Mouse (Mus musculus) midbrain, embryonic 10.5 days (tissue): Measurements from ENCODE around the gene Cep72. TPM values are rescaled to one million over a fixed set of nuclear protein-coding genes. Genes with fewer than 3 reads are reported as not detected.
"Not testable (repeated sequence)": the region's sequence is repeated elsewhere in the genome, so short reads cannot be mapped to it uniquely, and the experiment has no call there.

Source experiments
- DNase-seq: peaks from one replicate; pipeline ENCODE4 v3.0.0-alpha.2; 2017; ENCODE audit warnings: low spot score
- H3K27ac ChIP-seq: fragments of 300-500 bp; sonication (generic); replicated peaks from 2 replicates; pipeline ENCODE4 v1.5.1; 2016; ENCODE audit warnings: mild to moderate bottlenecking
- H3K27me3 ChIP-seq: fragments of 300-500 bp; sonication (generic); 2 replicates; pipeline ENCODE4 v1.6.1; 2016; ENCODE audit warnings: low read depth, mild to moderate bottlenecking; ENCODE audit not compliant: poor library complexity, severe bottlenecking
- H3K36me3 ChIP-seq: fragments of 300-500 bp; sonication (generic); 2 replicates; pipeline ENCODE4 v1.6.1; 2016; ENCODE audit warnings: mild to moderate bottlenecking, moderate library complexity
- H3K4me1 ChIP-seq: fragments of 300-500 bp; sonication (generic); 2 replicates; pipeline ENCODE4 v1.6.1; 2016
- H3K4me3 ChIP-seq: fragments of 300-500 bp; sonication (generic); 2 replicates; pipeline ENCODE4 v1.5.1; 2016; ENCODE audit warnings: mild to moderate bottlenecking, moderate library complexity
- H3K9me3 ChIP-seq: fragments of 300-500 bp; sonication (generic); replicated peaks from 2 replicates; pipeline ENCODE4 v1.6.1; 2016; ENCODE audit warnings: mild to moderate bottlenecking
- WGBS: fragments of 180-500 bp; shearing (Covaris S2); methylation state at CpG from one replicate; pipeline ENCODE4 v1.1.7; 2016; 5-methylcytosine and 5-hydroxymethylcytosine counted together
- polyA plus RNA-seq: library from polyadenylated mRNA; unstranded; fragments of >200 nt; fragmentation: Nextera tagmentation; extraction: Ambion mirVana; gene quantifications from 2 replicates; pipeline ENCODE4 v1.2.1, GENCODE M21; 2016

Cep72 gene
- 22.5 and 25.6 TPM in 2 replicates for polyA plus RNA-seq

DNA sequence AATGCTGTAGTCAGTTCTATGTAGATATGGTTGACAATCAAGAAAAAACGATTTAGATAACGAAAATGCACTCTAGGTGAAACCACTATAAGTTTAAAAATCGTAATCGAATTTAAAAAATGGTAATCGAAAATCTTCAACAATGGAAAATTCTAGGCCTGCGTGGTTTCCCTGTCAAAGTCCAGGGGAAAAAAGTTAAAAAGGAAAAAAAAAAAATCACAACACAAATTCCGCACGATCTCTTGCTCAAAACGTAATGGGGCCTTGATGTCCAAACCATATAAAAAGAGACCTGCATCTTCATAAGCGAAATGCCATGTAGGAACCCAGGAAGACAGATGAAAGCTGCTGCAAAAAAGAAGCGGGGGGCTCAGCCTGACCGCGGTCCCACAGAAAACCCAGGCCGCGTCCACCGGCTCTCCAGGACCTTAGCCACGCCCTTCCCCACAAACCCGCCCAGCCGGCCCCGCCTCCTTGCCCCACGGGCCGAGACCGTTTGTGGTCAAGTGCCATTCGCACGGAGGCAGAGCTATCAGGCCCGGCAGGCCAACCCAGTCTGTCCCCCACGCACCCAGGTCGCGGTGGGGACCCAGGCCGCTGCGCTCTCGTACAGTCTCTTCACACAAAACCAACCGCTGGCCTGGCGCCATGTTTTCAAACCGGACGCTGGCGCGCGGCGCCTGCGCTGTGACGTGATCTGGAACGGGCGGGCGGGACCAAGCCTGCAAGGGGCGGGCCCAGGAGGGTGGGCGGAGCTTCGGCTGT is at the start of gene Cep72:
Gene Cep72 (minus strand): TSS at position 687 of the 765 bp plus-strand sequence.
- H3K27me3 ChIP-seq: no peaks in the 10 kb centered on the region
- peaks cover 16% of the 10 kb centered on the region for H3K36me3 ChIP-seq
- peak; percentile 96 for DNase-seq
- peak within 1 kb of the TSS; percentile 75 for H3K4me3 ChIP-seq
- peaks cover 8% of the 10 kb centered on the region for H3K4me1 ChIP-seq
- H3K9me3 ChIP-seq: no peaks in the 10 kb centered on the region
- 4% methylated on average over 48 of the region's 48 CpGs for WGBS
- peak within 1 kb of the TSS; percentile 97 for H3K27ac ChIP-seq

DNA sequence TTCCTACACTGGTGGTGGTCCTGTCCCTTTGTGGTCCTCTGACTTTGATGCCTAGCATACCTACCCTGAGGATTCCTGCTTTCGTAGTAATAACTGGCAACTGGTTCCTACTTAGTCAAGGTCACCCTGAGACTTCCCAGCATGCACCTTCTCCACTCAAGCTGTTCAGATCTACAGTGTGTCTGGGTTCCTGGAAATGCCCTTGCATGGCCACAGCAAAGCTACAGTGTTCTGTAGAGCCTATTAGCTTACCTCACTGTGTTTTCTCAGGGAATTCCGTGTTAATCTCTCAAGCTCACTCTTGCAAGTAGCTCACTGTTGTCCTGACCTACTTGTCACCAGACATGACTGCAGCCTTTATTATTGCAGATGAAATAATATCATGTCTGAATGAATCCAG is 45.3 kb upstream of the Cep72 start:
- Histone ChIP-seq H3K4me3 (no peak overlapping the region), H3K4me1 (no peaks in the 10 kb centered on the region), H3K9me3 (peaks cover 8% of the 10 kb centered on the region; the same call in 1 of the 2 replicates), H3K27me3 (no peaks in the 10 kb centered on the region), H3K27ac (no peak overlapping the region), H3K36me3 (no peaks in the 10 kb centered on the region)
- 90% methylated on average over 2 of the region's 2 CpGs for WGBS
- no peak for DNase-seq

DNA sequence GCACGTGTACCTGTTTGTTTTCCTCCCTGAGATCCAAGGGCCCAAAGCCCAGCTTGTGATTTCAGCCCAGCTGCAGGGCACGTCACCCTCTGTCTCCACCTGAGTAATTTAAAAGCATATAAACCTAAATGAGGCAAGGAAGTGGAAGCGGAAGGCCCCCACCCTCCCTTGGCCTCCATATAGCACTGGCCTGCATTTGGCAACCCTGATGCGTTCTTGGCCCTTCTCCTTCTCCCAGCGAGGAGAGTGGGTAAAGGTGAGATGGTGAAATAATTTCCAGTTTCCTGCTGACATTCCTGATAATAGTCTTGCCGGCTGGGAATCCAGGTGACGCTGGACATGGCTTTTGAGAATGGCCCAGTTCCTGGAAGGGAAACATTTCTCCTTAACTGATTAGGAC is 42.3 kb upstream of the Cep72 start:
- Histone ChIP-seq H3K27ac (no peak overlapping the region), H3K4me3 (no peak overlapping the region), H3K36me3 (no peaks in the 10 kb centered on the region), H3K27me3 (no peaks in the 10 kb centered on the region), H3K4me1 (no peaks in the 10 kb centered on the region), H3K9me3 (no peaks in the 10 kb centered on the region)
- DNase-seq: no peak
- 83% methylated on average over 7 of the region's 7 CpGs for WGBS

DNA sequence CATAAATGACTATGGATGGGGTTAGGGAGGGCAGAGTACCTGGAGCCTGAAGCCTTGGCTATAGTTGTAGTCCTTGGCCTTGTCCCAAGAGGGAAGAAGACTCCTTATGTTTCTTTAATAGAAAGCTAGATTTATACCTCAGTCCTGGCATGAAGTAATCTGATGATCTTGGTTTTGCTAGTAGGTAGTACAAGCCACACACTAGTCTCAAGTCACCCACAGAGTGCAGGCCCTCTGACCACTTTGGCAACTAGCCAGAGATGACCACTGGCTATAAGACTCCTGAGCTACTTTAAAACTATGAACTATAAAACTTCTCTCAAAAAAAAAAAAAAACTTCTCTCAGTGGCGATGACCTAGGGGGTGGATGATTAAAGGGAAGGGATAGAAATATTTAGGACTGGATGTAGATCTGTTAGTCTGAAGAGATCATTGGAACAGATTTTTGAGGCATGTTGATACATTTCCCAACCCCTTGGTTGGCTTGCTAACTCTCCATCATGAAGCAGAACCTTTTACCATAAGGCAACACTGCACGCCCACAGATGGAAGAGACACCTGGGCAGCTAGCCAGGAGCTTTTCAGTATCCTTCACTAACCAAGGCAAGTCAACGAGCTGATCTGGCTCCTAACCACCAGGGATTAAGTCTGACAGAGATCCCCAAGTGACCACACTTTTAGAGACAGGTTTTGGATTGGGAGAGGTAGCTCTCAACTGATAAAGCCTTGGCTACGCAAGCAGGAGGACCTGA is 40.9 kb upstream of the Cep72 start:
- Histone ChIP-seq H3K36me3 (no peaks in the 10 kb centered on the region), H3K9me3 (no peaks in the 10 kb centered on the region), H3K27ac (no peak overlapping the region), H3K4me3 (no peak overlapping the region), H3K4me1 (no peaks in the 10 kb centered on the region), H3K27me3 (no peaks in the 10 kb centered on the region)
- DNase-seq: no peak
- WGBS: 90% methylated on average over 4 of the region's 4 CpGs

DNA sequence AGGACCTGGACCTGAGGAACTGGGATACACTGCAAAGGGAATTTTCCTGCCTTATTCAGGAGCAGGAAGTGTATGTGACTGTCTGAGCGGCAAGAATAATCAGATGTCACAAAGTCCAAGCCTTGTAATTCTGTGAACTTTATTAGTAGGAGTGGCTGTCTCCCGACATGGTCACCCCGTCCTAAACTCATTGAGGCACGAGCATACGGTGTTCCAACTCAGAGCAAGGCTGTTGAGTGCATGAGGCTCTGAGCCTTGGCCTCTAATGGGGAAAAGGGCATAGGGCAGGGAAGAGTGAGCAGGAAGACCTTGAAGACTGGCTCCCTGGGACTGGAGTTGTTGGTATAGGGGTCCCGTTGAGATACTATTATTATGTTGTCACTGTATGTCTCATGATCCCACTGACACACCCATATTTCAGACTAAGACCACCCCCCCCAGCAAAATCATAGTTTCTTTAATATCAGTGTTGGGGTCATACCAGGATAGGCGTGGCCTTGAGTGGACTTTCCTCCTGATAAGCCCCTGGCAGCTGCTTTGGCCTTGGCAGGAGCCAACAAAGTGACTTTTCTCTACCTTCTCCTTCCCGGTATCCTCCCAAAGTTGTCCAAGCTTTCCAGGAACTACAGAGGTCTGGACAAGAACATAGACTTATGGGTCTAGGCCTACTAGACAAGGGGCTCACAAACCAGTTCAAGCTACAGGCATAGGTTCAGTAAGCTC is 40.2 kb upstream of the Cep72 start:
- Histone ChIP-seq H3K36me3 (no peaks in the 10 kb centered on the region), H3K4me3 (no peak overlapping the region), H3K27me3 (no peaks in the 10 kb centered on the region), H3K9me3 (no peaks in the 10 kb centered on the region), H3K4me1 (no peaks in the 10 kb centered on the region), H3K27ac (no peak overlapping the region)
- 83% methylated on average over 8 of the region's 8 CpGs for WGBS
- DNase-seq: no peak

DNA sequence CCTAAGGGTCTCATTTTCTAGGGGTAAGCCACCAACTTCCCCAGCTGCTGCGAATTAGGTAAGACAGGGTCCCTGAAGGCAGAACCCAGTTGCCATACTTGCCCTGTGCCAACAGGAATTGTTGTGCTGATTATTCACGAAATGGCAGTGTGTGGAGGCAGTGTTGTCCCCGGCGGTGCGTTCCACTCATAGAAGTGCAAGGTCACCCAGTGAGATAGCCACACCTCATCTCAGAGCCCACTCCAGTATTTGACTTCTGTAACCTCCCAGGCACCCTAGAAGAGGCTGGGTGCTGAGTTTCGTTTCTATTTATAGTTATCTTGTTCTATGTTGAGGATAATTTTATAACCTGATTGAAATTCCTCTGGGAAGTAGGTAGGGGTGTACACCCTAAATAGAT is 36.8 kb upstream of the Cep72 start:
- Histone ChIP-seq H3K9me3 (no peaks in the 10 kb centered on the region), H3K27me3 (no peaks in the 10 kb centered on the region), H3K4me3 (no peak overlapping the region), H3K4me1 (no peaks in the 10 kb centered on the region), H3K27ac (no peak overlapping the region), H3K36me3 (no peaks in the 10 kb centered on the region)
- WGBS: 89% methylated on average over 6 of the region's 6 CpGs
- DNase-seq: no peak

DNA sequence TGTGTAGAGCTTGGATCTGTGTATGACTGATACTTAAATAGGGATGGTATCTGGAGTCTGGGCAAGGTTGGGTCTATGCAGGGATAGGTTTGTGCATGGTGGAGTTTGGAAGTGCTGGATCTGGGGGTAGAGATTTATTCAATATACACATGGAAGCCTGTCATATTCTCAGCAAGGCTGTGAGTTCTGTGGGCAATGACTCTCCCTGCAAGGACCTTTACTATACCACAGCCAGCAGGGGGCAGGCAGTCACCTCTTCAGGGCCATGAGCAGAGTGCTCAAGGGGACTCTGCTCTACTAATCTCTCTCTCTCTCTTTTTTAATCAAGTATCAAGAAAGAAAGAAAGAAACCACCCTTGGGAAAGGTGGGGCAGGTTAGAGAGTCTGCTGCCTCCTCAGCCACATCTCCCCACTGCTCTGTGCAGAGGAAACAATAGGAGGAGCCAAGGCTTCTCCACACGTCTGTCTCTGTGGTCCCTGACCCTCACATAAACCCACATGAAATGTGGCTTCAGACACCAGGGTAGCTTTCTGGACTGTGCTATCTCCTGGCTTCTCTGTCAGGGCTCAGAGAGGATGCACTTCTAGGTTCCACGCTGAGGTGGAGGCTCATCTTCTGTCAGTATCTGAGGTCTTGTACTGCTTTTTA is 34.7 kb upstream of the Cep72 start:
- Histone ChIP-seq H3K9me3 (no peaks in the 10 kb centered on the region), H3K27ac (no peak overlapping the region), H3K4me3 (no peak overlapping the region), H3K27me3 (no peaks in the 10 kb centered on the region), H3K4me1 (no peaks in the 10 kb centered on the region), H3K36me3 (no peaks in the 10 kb centered on the region)
- 40% methylated on average over 2 of the region's 2 CpGs for WGBS
- peak; percentile 50 for DNase-seq

DNA sequence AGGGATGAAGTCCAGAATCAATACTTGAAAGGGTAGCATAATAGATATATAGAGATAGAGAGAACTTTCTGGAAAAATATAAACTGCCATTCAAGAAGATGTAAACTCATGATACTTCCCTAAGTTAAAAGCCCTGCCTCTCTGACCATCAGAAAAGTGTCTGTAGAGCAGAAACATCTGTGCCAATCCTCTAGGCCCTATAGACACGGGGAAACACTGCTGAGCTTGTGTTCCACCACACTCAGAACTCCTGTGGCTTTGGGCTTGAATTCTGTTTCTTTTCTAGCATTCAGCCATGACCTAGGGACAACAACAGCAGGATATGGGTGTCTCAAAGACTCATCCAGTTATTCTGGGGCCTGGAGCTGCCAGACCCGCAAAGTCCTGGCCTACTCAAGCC is 33.8 kb upstream of the Cep72 start:
- Histone ChIP-seq H3K36me3 (no peaks in the 10 kb centered on the region), H3K4me1 (no peaks in the 10 kb centered on the region), H3K9me3 (no peaks in the 10 kb centered on the region), H3K4me3 (no peak overlapping the region), H3K27ac (no peak overlapping the region), H3K27me3 (no peaks in the 10 kb centered on the region)
- WGBS: 70% methylated on average over 2 of the region's 2 CpGs
- DNase-seq: no peak

DNA sequence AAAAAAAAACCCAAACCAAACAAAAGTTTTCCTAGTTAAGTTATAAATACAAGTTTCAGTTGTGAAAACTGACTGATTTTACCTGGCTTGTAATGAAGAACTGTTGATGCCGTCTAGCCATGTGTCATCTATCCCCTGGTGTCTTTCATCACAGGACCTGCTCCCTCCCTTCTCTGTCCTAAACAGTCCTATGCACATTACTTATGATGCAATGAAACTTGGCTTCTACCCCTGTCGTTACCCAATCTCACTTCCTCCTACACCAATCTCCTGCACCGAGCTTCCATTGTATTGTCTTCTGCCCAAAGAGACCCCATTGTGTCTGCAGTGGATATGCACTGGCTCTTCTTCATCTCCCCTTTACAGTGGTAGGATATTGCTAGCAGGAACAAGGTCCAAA is 28.2 kb upstream of the Cep72 start:
- no peak for DNase-seq
- Histone ChIP-seq H3K27ac (no peak overlapping the region), H3K9me3 (no peaks in the 10 kb centered on the region), H3K27me3 (no peaks in the 10 kb centered on the region), H3K4me3 (no peak overlapping the region), H3K4me1 (peaks cover 4% of the 10 kb centered on the region; the same call in 1 of the 2 replicates), H3K36me3 (no peaks in the 10 kb centered on the region)
- WGBS: 68% methylated on average over 3 of the region's 3 CpGs

DNA sequence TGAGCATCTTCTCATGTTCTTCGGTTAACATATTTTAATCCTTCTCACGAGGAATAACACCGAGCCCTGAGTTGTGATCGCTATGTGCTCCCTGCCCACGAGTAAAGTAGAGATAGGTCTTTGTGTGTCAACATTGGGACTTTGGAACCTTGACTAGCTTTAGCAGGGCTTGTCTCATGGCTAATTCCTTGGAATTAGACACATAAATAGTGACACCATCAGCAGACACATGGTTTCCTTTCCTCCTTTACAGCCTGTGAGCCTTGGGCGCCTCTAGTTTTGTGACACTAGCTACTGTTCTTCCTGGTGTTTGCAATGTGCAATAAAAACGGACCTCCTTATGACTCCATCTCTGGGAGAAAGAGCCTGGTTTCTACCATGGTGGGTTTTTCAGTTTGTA is 11.3 kb upstream of the Cep72 start:
- Histone ChIP-seq H3K36me3 (no peaks in the 10 kb centered on the region), H3K27ac (no peak overlapping the region), H3K27me3 (no peaks in the 10 kb centered on the region), H3K4me3 (no peak overlapping the region), H3K4me1 (no peaks in the 10 kb centered on the region), H3K9me3 (no peaks in the 10 kb centered on the region)
- DNase-seq: no peak
- WGBS: 89% methylated on average over 7 of the region's 7 CpGs

DNA sequence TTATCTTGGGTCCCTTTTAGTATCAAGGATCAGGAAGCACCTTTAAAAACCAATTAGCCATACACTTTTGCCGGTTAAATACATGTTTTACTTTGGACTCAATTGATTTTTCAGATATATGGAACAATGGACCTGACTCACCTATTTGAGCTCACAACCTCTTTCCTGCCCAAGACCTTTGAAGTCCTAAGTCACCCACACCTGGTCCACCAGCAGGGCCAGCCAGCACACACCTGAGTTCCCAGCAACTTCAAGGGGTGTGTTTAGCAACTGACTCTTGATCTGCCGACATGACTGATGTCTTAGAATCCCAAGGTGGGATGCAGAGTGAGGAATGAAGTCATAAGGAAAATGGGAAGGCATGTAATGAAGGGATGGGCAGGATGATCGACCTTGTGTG is 9.6 kb upstream of the Cep72 start:
- 76% methylated on average over 3 of the region's 3 CpGs for WGBS
- Histone ChIP-seq H3K4me3 (no peak overlapping the region), H3K36me3 (no peaks in the 10 kb centered on the region), H3K27ac (no peak overlapping the region), H3K27me3 (no peaks in the 10 kb centered on the region), H3K9me3 (no peaks in the 10 kb centered on the region), H3K4me1 (no peaks in the 10 kb centered on the region)
- DNase-seq: no peak

DNA sequence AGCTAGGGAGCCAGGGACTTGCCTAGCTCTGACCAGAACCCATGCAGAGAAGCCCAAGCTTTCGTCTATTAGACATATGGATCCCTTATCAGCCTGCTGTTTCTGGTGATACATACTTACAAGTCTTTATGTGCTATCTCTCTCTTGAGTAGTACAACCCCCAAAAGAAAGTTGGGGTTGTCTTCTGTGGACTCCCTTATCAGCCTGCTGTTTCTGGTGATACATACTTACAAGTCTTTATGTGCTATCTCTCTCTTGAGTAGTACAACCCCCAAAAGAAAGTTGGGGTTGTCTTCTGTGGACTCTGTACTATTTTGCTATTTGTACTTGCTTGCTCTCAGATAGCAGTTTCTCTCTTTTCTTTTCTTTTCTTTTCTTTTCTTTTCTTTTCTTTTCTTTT is 9.1 kb upstream of the Cep72 start:
- not testable (repeated sequence) for H3K36me3 ChIP-seq, H3K4me3 ChIP-seq, H3K4me1 ChIP-seq, H3K27ac ChIP-seq, H3K27me3 ChIP-seq, H3K9me3 ChIP-seq, DNase-seq
- 87% methylated on average over 1 of the region's 1 CpGs for WGBS
